Comparison of ENCODE assay signal across 9 mouse cellular contexts in the genomic region with DNA sequence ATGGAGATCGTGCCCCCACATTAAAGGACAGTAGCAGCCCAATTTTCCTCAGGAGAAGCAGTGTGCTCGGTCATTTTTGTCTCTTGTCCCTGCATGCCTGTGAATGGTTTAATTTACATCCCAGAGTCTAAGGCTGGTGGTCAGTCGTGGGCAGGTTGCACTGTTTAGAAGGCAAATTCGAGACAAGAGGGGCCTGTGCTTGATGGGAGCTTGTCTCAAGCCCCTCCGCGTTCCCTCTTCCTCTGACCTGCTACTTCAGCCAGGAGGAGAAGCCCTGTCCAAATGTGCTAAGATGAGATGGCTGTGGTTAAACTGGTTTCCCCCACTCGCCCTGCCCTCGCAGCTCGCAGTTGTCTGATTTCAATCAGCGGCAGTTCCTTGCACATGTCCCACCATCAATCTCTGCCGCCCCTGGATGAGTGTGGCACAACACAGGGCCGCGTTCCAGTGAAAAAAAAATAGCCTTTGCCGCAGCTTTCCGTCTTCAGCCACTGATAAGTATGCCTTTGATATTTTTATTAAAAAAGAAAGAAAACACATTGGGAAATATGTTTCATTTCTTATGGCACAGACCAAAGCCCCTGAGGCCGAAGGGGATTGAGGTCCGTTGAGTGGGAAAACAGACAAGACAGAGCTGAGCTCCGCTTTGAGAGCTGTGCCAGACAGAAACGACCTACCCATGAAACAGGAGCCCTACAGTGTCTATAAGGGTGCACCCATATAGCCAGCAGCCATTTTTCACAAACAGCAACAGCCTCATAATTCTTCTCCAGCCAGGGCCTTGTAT.
A peak's percentile ranks its signal among the peaks of the same experiment; 100 is the strongest.
DNase-seq lines count a peak whose midpoint lies in the region; ATAC-seq and TF ChIP-seq lines count a peak whose summit lies in the region.
"Had no signal": no experiment of that assay in that cellular context is flagged by ENCODE, and none has a peak within 500 bp of the region (broad histone marks: within the 10 kb centered on the region; RNA-seq: fewer than 3 reads in every experiment).

No protein-coding gene starts in this region.

- TF ChIP-seq POLR2A in embryonic fibroblast, embryonic 13.5 days (IDR thresholded peaks at IDR 0.05; ENCODE audit: low read depth, low read length): no peak

- no peak overlapping the region for H3K27ac ChIP-seq in kidney, postnatal 0 days
- peak overlapping the region; percentile 4; the same call in 1 of the 2 replicates for H3K27ac ChIP-seq in embryonic fibroblast, embryonic 13.5 days (ENCODE audit: insufficient read depth, low read length)
- peak overlapping the region; percentile 30 for H3K27ac ChIP-seq in hindbrain, embryonic 12.5 days
- H3K27ac ChIP-seq: liver, embryonic 13.5 days had no signal

- H3K9me3 ChIP-seq in kidney, postnatal 0 days (replicated peaks; ENCODE audit: low read length): no peaks in the 10 kb centered on the region
- H3K9me3 ChIP-seq in hindbrain, embryonic 12.5 days (replicated peaks): no peaks in the 10 kb centered on the region
- H3K9me3 ChIP-seq: liver, embryonic 13.5 days had no signal

- H3K4me1 ChIP-seq in kidney, postnatal 0 days (replicated peaks; ENCODE audit: insufficient read depth, low read length): 0 out of 2 replicates have a peak, but pooled peaks cover 8% of the 10 kb centered on the region
- H3K4me1 ChIP-seq in embryonic fibroblast, embryonic 13.5 days (ENCODE audit: control insufficient read depth, insufficient read depth, low read length): peaks cover 4% of the 10 kb centered on the region
- H3K4me1 ChIP-seq in hindbrain, embryonic 12.5 days: peaks cover 13% of the 10 kb centered on the region
- H3K4me1 ChIP-seq: liver, embryonic 13.5 days had no signal

- 24% methylated on average over 19 of the region's 19 CpGs for WGBS in kidney, postnatal 0 days
- 64% methylated on average over 19 of the region's 19 CpGs for WGBS in hindbrain, embryonic 12.5 days

- intact Hi-C loops in heart, postnatal 10 days (cut with DNase I): no loop called here

- no peak for TF ChIP-seq CTCF in kidney, postnatal 0 days (IDR thresholded peaks at IDR 0.05; ENCODE audit: low read depth)
- no peak for TF ChIP-seq CTCF in embryonic fibroblast, embryonic 13.5 days (IDR thresholded peaks at IDR 0.05; ENCODE audit: borderline replicate concordance, insufficient read depth, low read length)

- H3K36me3 ChIP-seq in kidney, postnatal 0 days (ENCODE audit: insufficient read depth, low read length): no peaks in the 10 kb centered on the region
- H3K36me3 ChIP-seq in hindbrain, embryonic 12.5 days: no peaks in the 10 kb centered on the region
- H3K36me3 ChIP-seq: liver, embryonic 13.5 days had no signal

- peak; percentile 21 for DNase-seq in kidney, postnatal 0 days (ENCODE audit: low spot score)
- DNase-seq in kidney, adult 11 months: no peak
- DNase-seq in neural tube, embryonic 10.5 days (ENCODE audit: extremely low spot score, low spot score): peak; percentile 38
- DNase-seq in heart, adult 9 months (ENCODE audit: low spot score in 2 of 2): no peak
- DNase-seq in heart, postnatal 10 days: no peak
- no peak for DNase-seq in layer of hippocampus, adult 9-10 months (ENCODE audit: low spot score)
- DNase-seq: liver, embryonic 13.5 days had no signal

- H3K4me2 ChIP-seq in kidney, postnatal 0 days (ENCODE audit: low read length): peak overlapping the region; percentile 35
- peak overlapping the region; percentile 43 for H3K4me2 ChIP-seq in hindbrain, embryonic 12.5 days (replicated peaks)
- H3K4me2 ChIP-seq: liver, embryonic 13.5 days had no signal

- no peak for ATAC-seq in kidney, postnatal 0 days (replicated peaks; ENCODE audit: low FRiP score, low read depth)
- peak; percentile 49; the same call in 1 of the 2 replicates for ATAC-seq in hindbrain, embryonic 12.5 days (ENCODE audit: low FRiP score)

- H3K9ac ChIP-seq in kidney, postnatal 0 days (ENCODE audit: low read depth, low read length): no peak overlapping the region
- no peak overlapping the region for H3K9ac ChIP-seq in hindbrain, embryonic 12.5 days
- H3K9ac ChIP-seq: liver, embryonic 13.5 days had no signal

- no peak overlapping the region for H3K4me3 ChIP-seq in kidney, postnatal 0 days (replicated peaks; ENCODE audit: low read depth, low read length)
- H3K4me3 ChIP-seq in embryonic fibroblast, embryonic 13.5 days (ENCODE audit: insufficient read depth, low read length): no peak overlapping the region
- no peak overlapping the region for H3K4me3 ChIP-seq in hindbrain, embryonic 12.5 days
- H3K4me3 ChIP-seq: liver, embryonic 13.5 days had no signal

- no peaks in the 10 kb centered on the region for H3K27me3 ChIP-seq in kidney, postnatal 0 days (ENCODE audit: insufficient read depth, low read length)
- no peaks in the 10 kb centered on the region for H3K27me3 ChIP-seq in hindbrain, embryonic 12.5 days
- H3K27me3 ChIP-seq: liver, embryonic 13.5 days had no signal

Comparison
In these comparisons a context has a peak if more than half of its experiments do, and no peak if none do; other contexts are left out.
1. DNase-seq: peak in kidney, postnatal 0 days (single experiment) and neural tube, embryonic 10.5 days (single experiment); none in kidney, adult 11 months (single experiment), heart, adult 9 months (0 of 2), heart, postnatal 10 days (0 of 2) and layer of hippocampus, adult 9-10 months (single experiment).